Mouse (Mus musculus) Muller cell, postnatal 12 days (primary cell): ENCODE measurements around the gene Rab3b.

Experiments
- DNase-seq: peaks from one replicate; pipeline ENCODE4 v3.0.0-alpha.2; 2015; ENCODE audit errors: inconsistent ontology term

The Rab3b gene

DNA sequence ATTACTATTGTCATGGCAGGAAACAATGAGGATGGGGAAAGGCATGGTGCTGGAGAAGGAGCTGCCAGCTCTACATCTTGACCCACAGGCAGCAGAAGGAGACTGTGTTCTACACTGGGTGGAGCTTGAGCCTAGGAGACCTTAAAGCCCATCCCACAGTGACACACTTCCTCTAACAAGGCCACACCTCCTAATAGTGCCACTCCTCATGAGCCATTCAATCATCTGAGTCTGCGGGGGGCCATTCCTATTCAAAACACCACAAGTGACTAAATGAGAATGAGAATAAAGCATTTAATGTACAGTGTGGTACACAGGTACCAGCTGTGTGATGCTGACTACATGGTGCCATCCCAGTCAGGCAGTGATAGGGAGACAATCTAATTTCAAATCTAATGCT is 71.3 kb downstream of the Rab3b start:
- DNase-seq: no peak

DNA sequence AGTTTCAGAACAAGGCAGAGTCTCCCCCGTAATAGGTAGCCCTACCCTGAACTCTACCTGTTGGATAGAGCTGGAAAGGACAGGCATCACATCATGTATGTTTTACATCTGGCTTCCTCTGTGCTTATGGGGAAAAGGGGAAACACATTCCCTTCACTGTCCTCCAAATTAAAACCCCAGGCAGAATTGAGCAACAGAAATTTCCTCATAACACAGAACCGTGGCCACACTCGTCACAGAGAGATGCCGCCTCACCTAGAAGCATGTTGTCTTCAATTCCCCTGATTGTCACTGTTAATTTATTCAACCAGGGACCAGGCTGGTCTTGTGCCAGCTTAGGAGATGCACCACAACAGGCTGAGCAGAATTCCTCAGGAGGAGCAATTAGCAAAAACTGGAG is 72.8 kb downstream of the Rab3b start:
- DNase-seq: peak; percentile 37

DNA sequence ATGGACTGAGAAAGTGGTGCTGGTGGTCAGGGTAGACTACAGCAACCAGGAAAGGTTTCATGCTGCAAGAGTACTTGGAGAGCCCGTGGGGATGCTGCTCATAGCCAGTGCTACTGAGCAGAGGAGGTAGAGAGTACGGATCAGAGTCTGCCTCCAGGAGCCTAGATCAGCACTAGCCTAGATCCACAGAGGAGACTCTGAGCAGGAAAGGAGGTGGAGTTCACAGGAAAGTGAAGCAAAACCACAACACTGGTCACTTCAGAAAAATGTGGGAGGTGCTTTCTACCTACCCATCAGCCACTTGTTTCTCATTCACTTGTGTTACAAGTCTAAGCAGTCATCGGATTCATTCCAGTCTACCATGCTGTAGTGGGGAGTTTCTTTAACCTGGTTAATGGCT is 80.8 kb downstream of the Rab3b start:
- no peak for DNase-seq

DNA sequence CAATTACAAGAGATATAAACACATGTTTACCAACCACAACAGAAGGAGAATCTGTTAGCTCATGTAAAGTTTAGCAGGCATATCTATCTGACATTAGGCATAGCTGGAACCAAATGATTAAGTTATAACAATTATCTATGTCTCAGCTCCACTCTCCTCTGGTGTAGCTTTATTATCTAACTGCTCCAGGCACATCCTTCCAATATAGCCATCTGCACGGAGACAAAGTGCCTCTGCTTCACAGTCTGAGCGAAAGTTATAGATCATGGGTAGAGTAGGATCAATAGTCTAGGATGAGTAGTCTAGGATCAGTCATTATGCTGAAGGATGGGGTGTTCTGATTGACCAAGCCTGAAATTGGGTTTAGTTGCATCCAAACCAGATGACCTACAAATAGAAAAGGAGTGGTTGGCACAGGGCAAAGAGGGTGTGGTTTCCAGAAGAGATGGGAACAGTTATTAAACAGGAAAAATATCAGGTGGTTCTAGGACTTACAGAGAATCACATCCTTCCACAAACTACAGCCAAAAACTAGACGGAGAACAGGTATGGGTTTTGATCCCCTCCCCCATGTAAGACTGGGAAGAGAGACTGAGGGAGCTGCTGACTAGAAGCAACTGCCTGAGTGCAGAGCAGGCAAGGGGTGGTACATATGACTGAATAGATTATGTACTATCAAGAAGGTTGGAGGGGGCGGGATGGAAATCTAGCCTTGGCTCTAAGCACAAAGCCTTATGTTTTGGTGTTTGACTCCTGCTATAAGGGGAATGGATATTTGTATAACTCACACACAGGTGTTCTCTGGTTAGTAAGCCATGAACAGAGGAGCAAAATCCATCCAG is 82.0 kb downstream of the Rab3b start:
- DNase-seq: no peak

DNA sequence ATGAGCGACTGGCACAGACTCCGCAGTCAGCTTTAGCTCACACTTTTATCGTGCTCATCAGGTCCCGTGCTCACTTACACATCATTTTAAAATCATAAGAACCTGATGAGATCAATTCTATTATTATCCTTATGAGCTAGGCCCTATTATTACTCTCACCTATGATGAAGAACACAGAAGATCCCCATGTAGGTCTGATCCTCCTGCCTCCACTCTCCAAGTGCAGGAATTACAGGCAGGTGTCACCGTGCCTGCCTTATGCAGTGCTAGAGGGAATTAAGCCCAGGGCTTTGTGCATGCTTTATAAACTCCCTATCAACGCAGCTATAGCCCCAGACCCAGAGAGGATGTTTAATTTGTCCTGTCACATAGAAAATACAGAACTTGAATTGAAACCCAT is 84.2 kb downstream of the Rab3b start:
- no peak for DNase-seq

DNA sequence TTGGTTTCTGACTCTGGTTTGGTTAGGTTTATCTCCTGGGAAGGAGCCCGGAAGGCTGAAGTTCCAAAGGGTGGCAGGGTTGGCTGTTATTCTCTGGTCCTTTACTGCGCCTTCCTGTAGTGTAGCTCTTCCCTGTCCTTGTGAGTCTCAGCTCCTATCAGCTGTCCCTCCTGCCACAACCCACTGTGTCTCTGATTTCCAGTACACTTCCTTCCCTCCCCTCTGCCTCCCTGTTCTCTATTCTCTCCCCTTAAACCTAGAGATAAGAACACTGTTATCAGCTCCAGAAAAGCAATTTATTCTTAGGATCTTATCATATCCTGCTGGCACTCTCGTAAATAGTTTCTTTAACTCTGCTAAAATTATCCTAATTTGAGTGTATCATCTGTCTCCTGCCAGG is 90.7 kb downstream of the Rab3b start:
- DNase-seq: no peak

DNA sequence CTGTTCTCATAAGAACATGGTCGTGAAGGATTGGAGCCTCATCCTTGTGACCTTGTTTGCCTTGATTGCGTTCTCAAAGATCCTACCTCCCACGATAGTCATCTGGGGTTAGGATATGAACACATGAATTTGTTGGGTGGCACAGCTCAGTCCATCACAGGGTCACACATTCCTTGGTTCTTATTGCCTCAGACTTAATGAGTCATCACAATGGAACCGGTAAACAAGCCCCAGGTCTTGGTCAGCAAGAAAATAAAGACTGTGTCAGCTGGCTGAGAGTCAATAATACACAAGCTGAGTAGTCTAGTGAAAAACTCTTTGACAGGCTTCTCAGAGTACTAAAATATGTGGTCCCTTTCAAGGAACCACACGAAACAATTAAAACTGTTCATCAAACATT is 92.2 kb downstream of the Rab3b start:
- DNase-seq: peak; percentile 70

DNA sequence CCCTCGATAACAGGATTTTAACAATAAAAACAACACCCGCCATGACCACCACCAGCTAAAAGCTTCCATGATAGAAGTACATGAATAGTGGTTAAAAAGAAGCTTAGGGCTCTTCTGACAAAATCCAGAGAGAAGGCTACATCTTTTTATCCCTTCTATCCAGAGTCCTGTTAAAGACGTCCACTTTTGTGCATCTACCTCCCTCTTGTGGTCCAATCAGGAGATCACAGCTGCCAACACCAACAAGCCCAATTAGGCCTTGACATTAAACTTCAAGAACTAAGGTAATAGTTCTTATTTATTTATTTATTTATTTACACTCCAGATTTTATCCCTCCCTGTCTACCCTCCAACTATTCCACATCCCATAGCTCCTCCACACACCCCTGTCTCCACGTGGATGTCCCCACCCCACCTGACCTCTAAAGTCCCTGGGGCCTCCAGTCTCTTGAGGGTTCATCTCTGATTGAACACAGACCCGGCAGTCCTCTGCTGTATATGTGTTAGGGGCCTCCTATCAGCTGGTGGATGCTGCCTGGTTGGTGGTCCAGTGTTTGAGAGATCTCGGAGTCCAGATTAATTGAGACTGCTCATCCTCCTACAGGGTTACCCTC is 97.7 kb downstream of the Rab3b start:
- peak; percentile 32 for DNase-seq

DNA sequence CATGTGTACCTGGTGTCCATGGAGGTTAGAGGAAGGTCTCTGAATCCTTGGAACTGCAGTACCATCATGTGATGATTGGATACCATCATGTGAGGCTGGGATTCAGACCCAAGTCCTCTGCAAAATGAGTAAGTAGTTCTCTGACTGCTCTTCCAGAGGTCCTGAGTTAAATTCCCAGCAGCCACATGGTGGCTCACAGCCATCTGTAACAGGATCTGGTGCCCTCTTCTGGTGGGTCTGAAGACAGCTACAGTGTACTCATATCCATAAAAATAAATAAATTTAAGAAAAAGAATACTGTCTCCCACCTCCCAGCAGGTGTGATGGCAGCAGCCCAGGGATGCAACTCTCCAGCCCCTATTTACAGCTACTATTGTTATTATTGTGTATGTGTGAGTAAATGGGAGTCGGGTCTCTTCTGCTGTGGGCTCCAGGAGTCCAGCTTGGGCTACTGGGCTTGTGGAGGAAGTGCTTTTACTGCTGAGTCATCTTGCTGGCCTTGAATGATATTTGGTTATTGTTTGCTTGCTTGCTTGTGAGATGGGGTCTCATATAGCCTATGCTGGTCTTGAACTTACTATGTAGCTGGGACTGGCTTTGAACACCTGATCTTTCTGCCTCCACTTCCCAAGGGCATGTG is 108.1 kb downstream of the Rab3b start:
- DNase-seq: no peak

DNA sequence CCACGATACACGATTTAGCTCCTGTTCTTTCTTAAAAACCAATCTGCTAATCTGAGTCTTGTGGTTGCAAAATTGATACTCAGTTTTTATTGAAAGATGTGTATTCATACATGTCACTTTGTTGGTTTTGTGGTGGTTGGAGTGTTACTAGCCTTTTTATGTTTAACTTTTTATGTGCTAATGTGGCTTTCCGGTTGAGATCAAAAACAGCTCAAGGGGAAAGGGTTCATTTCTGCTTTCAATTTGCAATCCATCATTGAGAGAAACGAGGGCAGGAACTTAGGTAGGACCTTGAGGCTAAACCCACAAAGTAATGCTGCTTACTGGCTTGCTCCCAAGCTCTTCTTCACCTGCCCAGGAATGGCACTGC is 108.6 kb downstream of the Rab3b start:
- no peak for DNase-seq

DNA sequence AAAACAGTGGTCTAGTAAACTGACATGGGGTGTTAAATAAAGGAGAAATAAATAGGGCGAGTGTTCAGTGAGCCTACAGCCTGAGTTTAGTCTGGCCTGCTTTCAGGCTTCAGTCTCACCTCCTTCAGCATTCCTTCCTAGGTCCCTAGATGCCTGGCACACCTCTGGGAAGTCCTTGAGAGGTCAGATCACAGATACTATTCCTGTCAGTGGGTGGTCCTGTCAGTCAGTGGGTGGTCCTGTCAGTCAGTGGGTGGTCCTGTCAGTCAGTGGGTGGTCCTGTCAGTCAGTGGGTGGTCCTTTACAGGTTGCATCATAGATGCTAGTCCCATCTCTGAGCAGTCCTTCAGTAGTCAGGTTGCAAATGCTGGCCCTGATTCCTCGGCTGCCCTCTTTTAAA is 110.6 kb downstream of the Rab3b start:
- DNase-seq: no peak

DNA sequence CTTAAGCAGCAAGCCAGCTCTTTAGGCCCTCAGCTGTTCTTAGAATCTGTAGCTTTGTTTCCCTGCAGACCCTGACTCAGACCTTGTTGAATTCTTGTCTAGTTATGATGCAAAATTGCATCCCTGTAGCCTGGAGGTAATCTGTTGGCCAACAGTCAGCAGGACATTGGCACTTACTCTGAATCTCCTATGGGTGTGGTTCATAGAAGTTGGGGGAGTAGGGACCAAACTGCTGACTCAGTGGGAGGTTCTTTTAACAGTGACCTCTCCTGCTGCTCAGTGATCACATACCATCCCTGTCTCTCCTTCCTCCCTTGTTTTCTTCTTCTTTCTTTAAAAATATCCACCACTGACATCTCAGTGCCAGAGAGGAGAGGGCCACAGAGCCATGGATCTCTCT is 111.2 kb downstream of the Rab3b start:
- no peak for DNase-seq

DNA sequence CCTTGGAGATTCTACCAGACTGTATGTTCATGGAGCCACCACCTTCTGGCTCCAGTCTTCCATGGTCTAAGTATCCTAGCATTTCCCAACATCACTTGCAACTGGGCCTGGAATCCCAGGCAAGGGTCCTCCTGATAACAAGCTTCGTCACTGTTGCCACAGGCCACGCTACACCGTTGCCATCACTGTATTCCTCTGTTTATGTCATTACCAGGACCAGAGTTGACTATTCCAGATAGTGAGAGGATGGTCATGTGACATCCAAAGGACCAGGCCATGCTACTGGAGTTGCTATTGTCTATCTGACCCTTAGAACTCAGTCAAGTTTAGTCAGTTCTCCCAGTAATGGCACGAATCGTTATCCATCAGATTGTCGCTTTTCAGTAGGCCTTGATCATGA is 111.7 kb downstream of the Rab3b start:
- DNase-seq: no peak

DNA sequence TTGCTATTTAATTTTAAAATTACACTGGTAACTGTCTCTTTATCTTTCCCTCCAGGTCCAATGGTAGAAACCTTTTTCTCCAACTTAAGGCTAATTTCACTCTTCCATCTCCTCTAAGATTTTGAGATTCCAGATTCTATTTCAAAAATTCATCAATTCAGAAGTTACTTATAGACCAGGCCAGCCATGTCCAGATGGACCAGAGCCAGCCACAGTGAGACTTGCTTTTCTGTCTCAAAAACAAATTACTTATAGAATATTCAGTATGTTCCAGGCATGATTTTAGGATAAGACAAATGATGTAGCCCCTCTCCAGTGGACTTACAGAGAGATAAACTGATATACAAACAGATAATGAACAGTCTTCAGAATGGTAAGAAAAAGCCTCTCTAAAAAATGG is 112.9 kb downstream of the Rab3b start:
- DNase-seq: no peak
